Mouse (Mus musculus) olfactory bulb, adult 2 months (tissue): ENCODE data around the gene Ptges2. TPM values are rescaled to one million over a fixed set of nuclear protein-coding genes. Genes with fewer than 3 reads are reported as not detected.

ENCODE experiments used
- H3K27ac ChIP-seq: fragments of 200-500 bp; 2 replicates; pipeline ENCODE4 v1.5.1; 2012; ENCODE audit warnings: low read depth, low read length; ENCODE audit not compliant: insufficient read depth
- H3K4me1 ChIP-seq: fragments of 200-500 bp; 2 replicates; pipeline ENCODE4 v1.6.1; 2012; ENCODE audit warnings: low read length; ENCODE audit not compliant: control insufficient read depth, insufficient read depth
- H3K4me3 ChIP-seq: fragments of 200-500 bp; 2 replicates; pipeline ENCODE4 v1.5.1; 2012; ENCODE audit warnings: mild to moderate bottlenecking, low read depth, low read length, moderate library complexity; ENCODE audit not compliant: insufficient read depth
- CTCF ChIP-seq: fragments of 200-500 bp; IDR thresholded peaks from 2 replicates; pipeline ENCODE4 v1.5.1; 2012; ENCODE audit warnings: low read depth, mild to moderate bottlenecking, low read length, moderate library complexity; ENCODE audit not compliant: insufficient read depth
- POLR2A ChIP-seq: fragments of 200-500 bp; IDR thresholded peaks from 2 replicates; pipeline ENCODE4 v1.6.1; 2012; ENCODE audit warnings: mild to moderate bottlenecking, low read depth, low read length, moderate library complexity; ENCODE audit not compliant: insufficient read depth
- WGBS: fragments of 180-500 bp; shearing (Covaris S2); methylation state at CpG from one replicate; pipeline ENCODE4 v1.1.7; 2018; 5-methylcytosine and 5-hydroxymethylcytosine counted together
- polyA plus RNA-seq: library from polyadenylated mRNA; stranded (reverse); fragments of >200 nt; gene quantifications from 2 replicates; pipeline ENCODE4 v1.2.4, GENCODE M21; 2012; ENCODE audit warnings: low replicate concordance; ENCODE audit not compliant: missing spikeins, insufficient read depth, insufficient read length

Gene Ptges2
- polyA plus RNA-seq, 1 experiment = not detected

DNA sequence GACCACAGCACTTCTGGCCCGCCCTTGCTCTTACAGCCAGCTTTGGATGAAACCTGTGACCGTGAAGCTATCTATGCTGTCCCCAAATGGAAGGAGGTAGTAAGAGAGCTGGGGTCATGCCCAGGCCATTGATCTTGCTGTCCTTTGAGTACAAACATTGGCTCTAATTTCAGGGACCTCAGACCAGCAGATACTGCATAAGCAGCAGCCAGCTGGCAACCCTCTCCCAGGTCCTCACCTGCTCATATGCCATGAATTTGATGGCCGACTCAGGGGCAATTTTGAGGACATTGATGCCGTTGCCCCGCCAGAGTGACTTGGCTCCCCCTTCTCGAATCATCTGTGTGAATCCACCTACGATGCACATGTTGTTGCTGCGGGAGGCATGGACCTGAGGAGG is 21.8 kb downstream of the Ptges2 start:
- Histone ChIP-seq H3K4me1 (peaks cover 6% of the 10 kb centered on the region), H3K27ac (no peak overlapping the region), H3K4me3 (no peak overlapping the region)
- TF ChIP-seq POLR2A (no peak), CTCF (no peak)
- WGBS = 88% methylated on average over 8 of the region's 8 CpGs

DNA sequence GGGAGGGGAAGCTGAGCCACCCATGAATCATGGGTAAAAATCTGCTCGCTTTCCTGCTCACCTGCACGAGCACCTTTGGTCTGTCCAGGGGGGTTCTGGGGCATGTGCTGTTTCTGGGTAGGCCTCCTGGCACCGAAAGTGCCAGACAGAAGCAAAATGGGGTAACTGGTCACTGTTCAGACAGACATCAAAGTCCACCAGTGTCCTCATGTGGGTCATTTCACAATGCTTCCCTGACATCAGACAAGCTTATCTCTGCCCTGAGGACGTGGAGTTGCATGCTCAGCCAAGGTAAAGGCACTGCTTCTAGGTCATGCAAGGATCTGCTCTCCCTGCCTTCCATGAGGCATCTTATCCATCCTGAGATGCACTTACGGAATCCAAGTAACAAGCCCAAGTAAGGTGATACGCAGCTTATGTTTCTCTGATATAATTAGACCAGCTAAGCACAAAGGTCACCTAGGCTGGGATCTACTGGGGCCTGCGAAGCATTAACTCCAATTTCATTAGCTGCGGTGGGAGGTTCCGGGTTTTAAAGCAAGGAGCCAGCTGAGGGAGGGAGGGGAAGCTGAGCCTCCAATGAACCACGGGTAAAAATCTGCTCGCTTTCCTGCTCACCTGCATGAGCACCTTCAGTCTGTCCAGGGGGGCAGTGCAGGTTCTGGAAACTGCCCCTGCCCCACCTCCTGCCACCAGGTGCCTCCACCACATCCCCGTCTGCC is 22.9 kb downstream of the Ptges2 start:
- no peak overlapping the region for H3K27ac ChIP-seq
- 81% methylated on average over 12 of the region's 12 CpGs for WGBS
- H3K4me3 ChIP-seq = no peak overlapping the region
- peaks cover 10% of the 10 kb centered on the region for H3K4me1 ChIP-seq
- TF ChIP-seq CTCF (no peak), POLR2A (no peak)

DNA sequence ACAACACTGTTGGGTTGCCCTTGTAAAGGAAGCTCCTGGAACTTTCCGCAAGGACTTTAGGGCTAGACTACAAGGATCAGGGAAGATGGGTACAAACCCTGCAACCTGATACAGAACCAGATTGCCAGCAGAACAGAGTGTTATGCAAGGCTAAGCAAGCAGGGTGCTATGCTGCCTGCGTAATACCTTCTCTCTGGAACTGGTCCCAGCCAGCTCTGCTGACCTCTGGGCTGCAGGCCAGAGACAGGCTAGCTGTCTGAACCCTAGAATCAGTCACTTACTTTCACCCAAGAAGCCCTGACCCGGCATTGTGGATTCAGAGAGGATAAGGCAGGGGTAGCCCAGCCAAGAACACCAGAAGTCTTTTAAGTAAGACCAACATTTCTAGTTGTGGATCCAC is 23.7 kb downstream of the Ptges2 start:
- no peak overlapping the region for H3K27ac ChIP-seq
- WGBS = 70% methylated on average over 3 of the region's 3 CpGs
- TF ChIP-seq CTCF (no peak), POLR2A (no peak)

DNA sequence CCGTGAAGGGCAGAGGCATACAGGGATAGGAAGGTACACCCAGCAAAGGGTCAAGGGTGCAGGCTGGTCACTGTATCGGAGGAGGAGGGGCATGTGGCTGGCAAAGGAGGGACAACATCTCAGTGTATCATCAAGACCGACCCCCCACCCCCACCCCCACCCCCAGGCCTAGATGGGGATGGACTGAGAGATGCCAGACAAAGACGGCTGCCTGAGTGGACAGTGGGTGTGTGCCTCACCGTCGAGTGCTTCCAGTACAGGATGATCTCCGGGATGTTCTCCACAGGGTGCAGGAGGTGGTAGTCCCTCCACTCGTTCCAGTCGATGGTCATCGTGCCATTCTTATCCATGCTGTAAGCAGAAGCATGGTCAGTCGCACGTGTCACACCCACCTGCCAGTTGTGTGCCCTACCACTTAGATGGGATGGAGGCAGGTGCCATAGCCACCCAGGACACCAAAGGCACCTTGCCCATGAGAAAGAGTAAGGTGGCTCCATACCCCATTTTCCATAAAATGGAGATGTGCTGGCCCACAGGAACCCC is 24.4 kb downstream of the Ptges2 start:
- H3K4me1 ChIP-seq = peaks cover 15% of the 10 kb centered on the region
- WGBS = 89% methylated on average over 12 of the region's 12 CpGs
- H3K27ac ChIP-seq = no peak overlapping the region
- TF ChIP-seq CTCF = no peak
- no peak for TF ChIP-seq POLR2A
- no peak overlapping the region for H3K4me3 ChIP-seq

More for the DNA sequence above, 23.7 kb downstream of the Ptges2 start:
- Histone ChIP-seq H3K4me1 (peaks cover 15% of the 10 kb centered on the region), H3K4me3 (no peak overlapping the region)

DNA sequence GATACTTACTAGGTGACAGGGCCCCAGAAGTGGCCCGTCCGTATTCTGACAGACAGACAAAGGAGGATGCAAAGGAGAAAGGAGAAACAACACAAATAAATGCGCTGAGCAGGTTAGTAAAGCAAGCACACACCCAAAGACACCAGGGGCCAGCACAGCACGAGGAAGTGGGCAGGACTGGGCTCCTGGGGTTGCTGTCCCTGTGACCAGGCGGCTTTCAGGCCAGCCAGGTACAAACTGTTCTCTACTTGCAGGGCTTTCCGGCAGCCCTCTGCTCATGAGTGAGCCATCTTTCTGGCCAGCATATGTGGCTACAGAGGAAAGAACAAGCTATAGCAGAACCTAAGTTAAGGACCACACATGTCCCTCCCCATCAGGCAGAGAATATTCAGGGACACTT is 25.0 kb downstream of the Ptges2 start:
- TF ChIP-seq CTCF (no peak), POLR2A (no peak)
- 75% methylated on average over 6 of the region's 6 CpGs for WGBS
- Histone ChIP-seq H3K27ac (no peak overlapping the region), H3K4me3 (no peak overlapping the region), H3K4me1 (peaks cover 17% of the 10 kb centered on the region)

DNA sequence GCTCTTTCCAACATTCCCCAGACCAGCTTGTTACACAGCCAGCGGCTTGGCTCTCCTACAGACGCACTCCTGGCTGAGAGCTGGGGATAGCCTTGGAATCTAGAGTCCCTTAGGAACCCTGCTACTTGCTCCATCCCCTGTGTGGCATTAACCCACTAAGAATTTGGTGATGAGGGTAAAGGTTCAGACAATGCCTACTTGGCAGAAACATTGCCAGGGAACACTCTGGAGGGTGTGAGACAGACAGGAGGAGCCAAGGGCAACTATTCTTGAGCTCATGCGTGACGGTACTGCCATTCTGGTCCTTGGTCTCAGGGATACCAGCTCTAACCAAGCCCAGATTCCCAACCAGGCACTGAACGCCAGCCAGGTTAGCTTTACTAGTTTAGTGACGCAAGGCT is 26.2 kb downstream of the Ptges2 start:
- TF ChIP-seq CTCF (no peak), POLR2A (no peak)
- Histone ChIP-seq H3K4me3 (no peak overlapping the region), H3K4me1 (peaks cover 21% of the 10 kb centered on the region), H3K27ac (no peak overlapping the region)
- WGBS = 87% methylated on average over 6 of the region's 6 CpGs

DNA sequence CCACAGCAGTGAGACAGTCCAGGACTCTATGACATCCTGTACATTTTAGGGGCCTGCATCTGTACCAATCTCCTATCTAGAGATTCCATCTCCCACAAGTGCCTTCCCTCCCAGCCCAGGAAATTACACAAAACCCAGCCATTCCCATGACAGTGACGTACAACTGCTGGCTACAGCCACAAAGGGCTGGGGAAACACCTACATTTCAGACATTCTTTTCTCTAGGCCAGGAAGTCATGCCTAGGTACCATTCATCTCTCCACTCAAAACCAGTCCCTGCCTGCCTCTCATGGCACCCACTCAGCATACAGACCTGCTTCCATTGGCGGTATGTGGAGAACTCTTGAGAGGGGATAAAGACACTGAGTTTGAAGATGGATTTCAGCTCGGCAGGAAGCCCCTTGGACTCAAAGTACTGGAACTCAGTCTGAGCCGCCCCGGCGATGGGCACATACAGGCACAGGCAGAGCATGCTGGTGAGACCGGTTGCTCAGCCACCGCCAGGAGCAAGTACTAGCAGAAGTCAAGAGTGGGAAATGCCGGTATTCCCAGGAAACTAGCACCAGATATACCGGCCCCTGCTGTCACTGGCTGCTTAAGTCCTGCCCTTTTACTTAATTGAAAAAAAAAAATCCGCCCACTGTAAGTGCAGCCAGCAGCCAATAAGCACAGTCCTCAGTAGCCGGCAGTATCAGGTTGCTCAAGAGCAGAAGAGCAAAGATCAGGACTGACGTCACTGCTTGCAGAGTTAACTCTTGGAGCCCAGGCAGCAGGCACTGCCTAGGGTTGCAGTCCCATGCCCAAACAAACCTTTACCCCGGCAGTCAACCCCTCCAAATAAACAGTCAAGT is 28.0 kb downstream of the Ptges2 start:
- Histone ChIP-seq H3K4me1 (peaks cover 27% of the 10 kb centered on the region), H3K4me3 (peak overlapping the region; percentile 50), H3K27ac (peak overlapping the region; percentile 43; the same call in 1 of the 2 replicates)
- WGBS = 3% methylated on average over 14 of the region's 14 CpGs
- no peak for TF ChIP-seq POLR2A
- TF ChIP-seq CTCF = no peak

DNA sequence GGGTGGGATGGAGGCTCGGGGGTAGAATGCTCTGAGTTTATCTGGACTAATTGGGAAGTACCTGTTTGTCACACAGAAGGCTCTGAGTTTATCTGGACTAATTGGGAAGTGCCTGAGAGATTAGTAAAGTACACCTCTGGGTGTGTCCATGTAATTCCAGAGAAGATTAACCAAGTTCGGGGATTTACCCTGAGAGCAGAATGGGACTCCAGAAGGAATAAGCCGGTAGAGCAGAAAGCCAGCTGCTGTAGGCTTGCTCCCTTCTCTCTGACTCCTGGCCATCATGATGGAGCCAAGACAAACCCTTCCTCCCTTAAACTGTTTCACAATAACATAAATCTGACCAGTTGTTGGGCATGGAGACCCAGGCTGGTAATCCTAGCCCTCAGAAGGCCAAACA is 29.1 kb downstream of the Ptges2 start:
- WGBS = 30% methylated on average over 3 of the region's 3 CpGs
- Histone ChIP-seq H3K4me3 (no peak overlapping the region), H3K27ac (0 out of 2 replicates have a peak overlapping the region, but pooled peaks have one; percentile 22), H3K4me1 (peaks cover 34% of the 10 kb centered on the region)
- TF ChIP-seq CTCF = no peak
- no peak for TF ChIP-seq POLR2A

DNA sequence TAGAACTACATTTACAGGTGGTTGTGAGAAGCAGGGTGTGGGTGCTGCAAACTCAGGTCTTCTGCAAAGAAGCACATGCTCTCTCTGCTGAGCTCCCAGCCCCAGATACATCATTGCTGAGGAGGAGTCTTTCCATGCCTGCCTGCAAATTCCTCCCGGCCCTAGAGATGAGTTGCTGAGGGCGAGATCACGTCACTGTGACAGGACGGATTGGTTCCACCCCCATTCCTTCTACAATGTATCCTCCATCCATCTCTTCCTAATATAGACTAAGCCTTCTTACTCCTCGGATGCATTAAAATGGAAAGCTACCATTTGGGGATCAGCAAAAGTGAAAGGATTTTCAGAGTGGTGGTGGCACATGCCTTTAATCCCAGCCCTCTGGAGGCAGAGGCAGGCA is 29.9 kb downstream of the Ptges2 start:
- Histone ChIP-seq H3K4me1 (peaks cover 32% of the 10 kb centered on the region), H3K27ac (0 out of 2 replicates have a peak overlapping the region, but pooled peaks have one; percentile 32), H3K4me3 (no peak overlapping the region)
- no peak for TF ChIP-seq POLR2A
- WGBS = 36% methylated on average over 5 of the region's 5 CpGs
